Mouse (Mus musculus) bone marrow macrophage, adult 2 months (primary cell): ENCODE measurements around the gene Gm10334. TPM values are rescaled to one million over a fixed set of nuclear protein-coding genes. Genes with fewer than 3 reads are reported as not detected.
"Not testable (repeated sequence)": the region's sequence is repeated elsewhere in the genome, so short reads cannot be mapped to it uniquely, and the experiment has no call there.

ENCODE experiments used
- H3K27ac ChIP-seq: 2 replicates; pipeline ENCODE4 v1.5.1; 2012; ENCODE audit warnings: low read depth, low read length; ENCODE audit not compliant: insufficient read depth
- H3K4me1 ChIP-seq: 2 replicates; pipeline ENCODE4 v1.6.1; 2012; ENCODE audit warnings: low read length; ENCODE audit not compliant: control insufficient read depth, insufficient read depth
- H3K4me3 ChIP-seq: 2 replicates; pipeline ENCODE4 v1.5.1; 2012; ENCODE audit warnings: mild to moderate bottlenecking, low read length, moderate library complexity; ENCODE audit not compliant: insufficient read depth
- polyA plus RNA-seq: library from polyadenylated mRNA; stranded (reverse); fragments of >200 nt; gene quantifications from 2 replicates; pipeline ENCODE4 v1.2.4, GENCODE M21; 2012; ENCODE audit not compliant: missing spikeins, insufficient read depth, insufficient read length

The Gm10334 gene
- polyA plus RNA-seq = not detected in 2 replicates

GRCm38 (mm10) chr6:41446045-41446444 is at the start of gene Gm10334:
Gene Gm10334 (minus strand): TSS chr6:41446145.
- H3K27ac ChIP-seq, H3K4me1 ChIP-seq, H3K4me3 ChIP-seq: not testable (repeated sequence)

GRCm38 (mm10) chr6:41458632-41459031 is 12.7 kb upstream of the Gm10334 start, which contains the start of gene Prss1:
Gene Prss1 (plus strand): TSS chr6:41458932.
- not testable (repeated sequence) for H3K27ac ChIP-seq, H3K4me1 ChIP-seq, H3K4me3 ChIP-seq

GRCm38 (mm10) chr6:41442261-41442660 is 3.7 kb downstream of the Gm10334 start:
- not testable (repeated sequence) for H3K4me3 ChIP-seq, H3K4me1 ChIP-seq, H3K27ac ChIP-seq

Other genes starting within 250 kb of the Gm10334 start
- gene Try4, start 143.9 kb downstream of the Gm10334 start, polyA plus RNA-seq = not detected in 2 replicates
- gene Try5, start 129.3 kb downstream of the Gm10334 start, polyA plus RNA-seq = not detected in 2 replicates
- gene Try10, start 92.0 kb downstream of the Gm10334 start, polyA plus RNA-seq = not detected in 2 replicates
- gene Prss3, start 68.5 kb downstream of the Gm10334 start, polyA plus RNA-seq = not detected in 2 replicates
- not detected in 2 replicates for gene Gm5771, start 53.8 kb downstream of the Gm10334 start, polyA plus RNA-seq
- gene Prss1, start 12.8 kb upstream of the Gm10334 start, polyA plus RNA-seq = not detected in 2 replicates
- gene Prss2, start 75.6 kb upstream of the Gm10334 start, polyA plus RNA-seq = not detected in 2 replicates
- gene Ephb6, start 159.3 kb upstream of the Gm10334 start, polyA plus RNA-seq = 0.83 and 0.93 TPM in 2 replicates
- not detected in 2 replicates for gene Trpv6, start 190.3 kb upstream of the Gm10334 start, polyA plus RNA-seq
- not detected in 2 replicates for gene Trpv5, start 234.6 kb upstream of the Gm10334 start, polyA plus RNA-seq
- not detected in 2 replicates for gene Llcfc1, start 238.3 kb upstream of the Gm10334 start, polyA plus RNA-seq